Mouse (Mus musculus) lung, adult 18-20 months (tissue): ENCODE results near the gene Pramef25.
A peak's percentile ranks its signal among the peaks of the same experiment; 100 is the strongest.
"Not testable (repeated sequence)": the region's sequence is repeated elsewhere in the genome, so short reads cannot be mapped to it uniquely, and the experiment has no call there.

Experiments
- DNase-seq, 2 experiments: peaks; one replicate each; pipeline ENCODE4 v3.0.0; 2022; ENCODE audit warnings: mixed read lengths in 2 of 2

Pramef25 gene

GRCm38 (mm10) chr4:143950916-143951315, at the start of gene Pramef25:
Gene Pramef25 (minus strand): TSS chr4:143951016.
- DNase-seq, result not testable (repeated sequence)

GRCm38 (mm10) chr4:143994269-143994668, 43.5 kb upstream of the Pramef25 start, which contains the start of gene Pramef17:
Gene Pramef17 (minus strand): TSS chr4:143994369.
- DNase-seq, result not testable (repeated sequence)

- DNase-seq, result peak; percentile 36 to 37
Observed at GRCm38 (mm10) chr4:143988126-143988525, 37.3 kb upstream of the Pramef25 start.

GRCm38 (mm10) chr4:143987475-143987941, 36.7 kb upstream of the Pramef25 start:
- DNase-seq, result peak; percentile 11 to 19

GRCm38 (mm10) chr4:143985733-143986132, 34.9 kb upstream of the Pramef25 start:
- peak; percentile 3 to 19 for DNase-seq

GRCm38 (mm10) chr4:143985165-143985564, 34.3 kb upstream of the Pramef25 start:
- DNase-seq, result peak; percentile 3 to 9

- not testable (repeated sequence) for DNase-seq
Observed at GRCm38 (mm10) chr4:143983446-143983845, 32.6 kb upstream of the Pramef25 start.

- not testable (repeated sequence) for DNase-seq
Observed at GRCm38 (mm10) chr4:143966850-143967249, 16.0 kb upstream of the Pramef25 start, which contains the start of gene Gm13101. Gene Gm13101 (minus strand): TSS chr4:143966950.

- DNase-seq, result not testable (repeated sequence)
Observed at GRCm38 (mm10) chr4:143900280-143900679, 50.5 kb downstream of the Pramef25 start, which contains the start of gene Pramef6. Gene Pramef6 (minus strand): TSS chr4:143900380.
